Mouse (Mus musculus): Measurements from ENCODE around the gene Olfr869.

Olfr869 gene

GRCm38 (mm10) chr9:20128709-20129108 is at the start of gene Olfr869:
TSS of gene Olfr869 (plus strand) at chr9:20129009.
- in situ Hi-C loops (cut with MboI, MseI), result no loop called here

GRCm38 (mm10) chr9:20098326-20098725 is 30.5 kb upstream of the Olfr869 start, which contains the start of gene Olfr868:
TSS of gene Olfr868 (plus strand) at chr9:20098626.
- in situ Hi-C loops (cut with MboI, MseI), result no loop called here

GRCm38 (mm10) chr9:20149706-20150105 is 20.9 kb downstream of the Olfr869 start:
- in situ Hi-C loops (cut with MboI, MseI), result no loop called here

GRCm38 (mm10) chr9:20173957-20174356 is 45.1 kb downstream of the Olfr869 start, which contains the start of gene Olfr870:
TSS of gene Olfr870 (minus strand) at chr9:20174057.
- in situ Hi-C loops (cut with MboI, MseI), result no loop called here

- in situ Hi-C loops (cut with MboI, MseI), result no loop called here
Observed at GRCm38 (mm10) chr9:20179463-20179862, 50.7 kb downstream of the Olfr869 start.

Data from T-helper 1 cell (primary cell).